Mouse (Mus musculus): ENCODE results near the gene Tmem97.

DNA sequence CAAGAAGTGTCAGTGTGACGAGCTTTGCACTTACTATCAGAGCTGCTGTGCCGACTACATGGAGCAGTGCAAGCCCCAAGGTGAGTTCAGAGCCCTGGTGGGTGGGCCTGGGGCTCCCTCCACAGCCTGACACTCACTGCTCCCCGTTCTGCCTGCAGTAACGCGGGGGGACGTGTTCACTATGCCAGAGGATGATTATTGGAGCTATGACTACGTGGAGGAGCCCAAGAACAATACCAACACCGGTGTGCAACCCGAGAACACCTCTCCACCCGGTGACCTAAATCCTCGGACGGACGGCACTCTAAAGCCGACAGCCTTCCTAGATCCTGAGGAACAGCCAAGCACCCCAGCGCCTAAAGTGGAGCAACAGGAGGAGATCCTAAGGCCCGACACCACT, 51.0 kb downstream of the Tmem97 start:
- no peak for TF ChIP-seq CTCF (IDR thresholded peaks at IDR 0.05; ENCODE audit: low read depth, low read length)
- no peak for TF ChIP-seq POLR2A (IDR thresholded peaks at IDR 0.05; ENCODE audit: borderline replicate concordance, low read depth, low read length)

Data from bone marrow macrophage, adult 2 months (primary cell).